Mouse (Mus musculus): Measurements from ENCODE around the gene Mgat4d.

DNA sequence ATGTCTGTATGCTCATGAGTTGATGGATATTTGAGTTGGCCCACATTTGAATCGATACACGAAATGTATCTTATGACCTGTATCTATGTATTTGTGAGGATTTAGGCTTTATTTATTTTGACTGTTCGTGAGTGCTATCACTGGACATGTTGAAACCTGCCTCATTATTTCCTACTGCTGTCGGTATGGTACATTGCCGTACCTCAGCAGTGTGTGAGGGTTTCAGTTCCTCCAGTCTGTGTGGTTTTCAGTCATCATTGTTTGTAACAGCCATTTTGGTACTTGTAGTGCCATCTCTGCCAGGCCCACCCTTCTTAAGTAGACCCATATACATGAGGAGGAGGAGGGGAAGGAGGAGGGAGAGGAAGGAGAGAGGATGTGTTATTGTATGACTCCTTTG lies 46.1 kb downstream of the Mgat4d start:
- TF ChIP-seq POLR2A (IDR thresholded peaks at IDR 0.05; ENCODE audit: control insufficient read depth, low read depth, low read length) = no peak
- no peak for TF ChIP-seq CTCF (IDR thresholded peaks at IDR 0.05; ENCODE audit: control insufficient read depth, insufficient read depth, insufficient replicate concordance, low read depth, low read length)

All from testis, adult 2 months (tissue).